Mouse (Mus musculus): ENCODE data around the gene Fgfr2. TPM values are rescaled to one million over a fixed set of nuclear protein-coding genes. Genes with fewer than 3 reads are reported as not detected.
"Not testable (repeated sequence)": the region's sequence is repeated elsewhere in the genome, so short reads cannot be mapped to it uniquely, and the experiment has no call there.

The Fgfr2 gene
- polyA plus RNA-seq, 1 experiment from 2014 or later = 110 TPM

DNA sequence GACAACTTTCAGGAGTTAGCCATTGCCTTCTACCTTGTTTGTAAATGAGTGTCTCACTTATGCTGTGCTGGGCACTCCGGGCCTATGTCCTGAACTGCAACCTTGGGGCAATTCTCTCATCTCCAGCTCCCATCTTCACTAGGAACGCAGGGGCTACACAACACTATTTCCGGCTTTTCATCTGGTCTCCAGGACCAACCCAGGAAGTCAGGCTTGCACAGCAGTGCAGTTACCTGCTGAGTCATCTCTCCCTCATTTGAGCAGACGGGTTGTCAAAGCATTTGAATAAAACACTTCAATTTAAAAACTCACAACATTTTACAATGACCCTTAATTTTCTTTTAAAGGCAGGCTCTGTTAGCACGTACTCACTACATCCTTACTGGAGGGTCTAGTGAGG lies 2612.9 kb downstream of the Fgfr2 start:
- DNase-seq (ENCODE audit: low spot score) = no peak
- 92% methylated on average over 5 of the region's 5 CpGs for WGBS
- Histone ChIP-seq H3K9ac (replicated peaks; ENCODE audit: low read depth) (no peak overlapping the region), H3K36me3 (ENCODE audit: insufficient read depth, low read length) (peaks cover 23% of the 10 kb centered on the region), H3K4me3 (ENCODE audit: low read depth, low read length) (no peak overlapping the region), H3K4me1 (ENCODE audit: insufficient read depth, low read depth, low read length) (no peaks in the 10 kb centered on the region), H3K27me3 (replicated peaks; ENCODE audit: insufficient read depth, low read length) (no peaks in the 10 kb centered on the region), H3K4me2 (replicated peaks; ENCODE audit: low read depth, low read length) (no peak overlapping the region), H3K9me3 (ENCODE audit: low read length) (no peaks in the 10 kb centered on the region), H3K27ac (ENCODE audit: low read length) (no peak overlapping the region)
- ATAC-seq = no peak
- TF ChIP-seq CTCF (IDR thresholded peaks at IDR 0.05) (no peak), EP300 (IDR thresholded peaks at IDR 0.05) (no peak)

DNA sequence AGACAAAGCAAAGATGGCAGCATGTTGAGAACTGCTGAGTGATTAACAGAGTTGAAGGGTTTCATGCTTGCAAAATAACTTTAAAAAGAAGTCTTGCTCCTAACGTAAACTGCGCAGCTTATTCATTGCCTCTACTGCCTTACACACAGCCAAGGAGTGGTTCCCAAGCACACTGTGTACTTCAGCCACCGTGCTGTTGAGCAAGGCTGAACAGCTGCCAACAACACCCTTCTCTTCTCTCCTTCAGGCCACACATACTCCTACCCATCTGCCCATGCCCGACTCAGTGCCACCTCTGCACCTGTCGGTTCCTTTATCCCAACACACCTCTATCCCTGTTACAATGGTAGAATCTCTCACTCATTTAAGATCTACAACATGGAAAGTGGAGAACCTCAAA lies 2620.1 kb downstream of the Fgfr2 start:
- DNase-seq (ENCODE audit: low spot score) = peak; percentile 44
- no peak overlapping the region for H3K9ac ChIP-seq (replicated peaks; ENCODE audit: low read depth)
- H3K4me2 ChIP-seq (replicated peaks; ENCODE audit: low read depth, low read length) = no peak overlapping the region
- H3K36me3 ChIP-seq (ENCODE audit: insufficient read depth, low read length) = peaks cover 20% of the 10 kb centered on the region
- H3K4me3 ChIP-seq (ENCODE audit: low read depth, low read length) = no peak overlapping the region
- TF ChIP-seq CTCF (IDR thresholded peaks at IDR 0.05) (no peak), EP300 (IDR thresholded peaks at IDR 0.05) (no peak)
- no peak overlapping the region for H3K27ac ChIP-seq (ENCODE audit: low read length)
- 76% methylated on average over 5 of the region's 5 CpGs for WGBS
- no peaks in the 10 kb centered on the region for H3K4me1 ChIP-seq (ENCODE audit: insufficient read depth, low read depth, low read length)
- no peaks in the 10 kb centered on the region for H3K27me3 ChIP-seq (replicated peaks; ENCODE audit: insufficient read depth, low read length)
- ATAC-seq = peak; percentile 65
- H3K9me3 ChIP-seq (ENCODE audit: low read length) = no peaks in the 10 kb centered on the region

DNA sequence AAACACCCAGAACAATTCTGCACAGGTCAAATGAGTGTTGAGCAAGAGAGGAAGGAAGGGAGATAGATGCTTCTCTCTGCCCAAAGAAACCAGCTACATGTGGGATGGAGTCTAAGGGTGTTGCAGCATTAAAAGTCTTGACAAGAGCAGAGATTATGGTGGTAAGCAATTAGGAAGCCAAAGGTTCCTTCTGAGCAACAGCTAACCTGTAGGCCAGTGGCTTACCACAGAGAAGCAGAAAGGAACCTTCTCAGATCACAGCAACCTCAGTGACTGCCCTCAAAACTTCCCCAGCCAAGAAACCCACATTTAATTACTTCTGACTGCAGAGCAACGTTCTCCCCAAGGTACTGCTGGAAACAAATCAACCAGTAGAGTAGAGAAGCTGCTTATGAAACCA lies 2621.7 kb downstream of the Fgfr2 start:
- ATAC-seq (no peak), DNase-seq (ENCODE audit: low spot score) (no peak)
- Histone ChIP-seq H3K27ac (ENCODE audit: low read length) (no peak overlapping the region), H3K4me1 (ENCODE audit: insufficient read depth, low read depth, low read length) (no peaks in the 10 kb centered on the region), H3K9me3 (ENCODE audit: low read length) (no peaks in the 10 kb centered on the region), H3K4me2 (replicated peaks; ENCODE audit: low read depth, low read length) (no peak overlapping the region), H3K4me3 (ENCODE audit: low read depth, low read length) (no peak overlapping the region), H3K9ac (replicated peaks; ENCODE audit: low read depth) (no peak overlapping the region), H3K36me3 (ENCODE audit: insufficient read depth, low read length) (peaks cover 12% of the 10 kb centered on the region; the same call in 1 of the 2 replicates), H3K27me3 (replicated peaks; ENCODE audit: insufficient read depth, low read length) (no peaks in the 10 kb centered on the region)
- 71% methylated on average over 1 of the region's 1 CpGs for WGBS
- TF ChIP-seq CTCF (IDR thresholded peaks at IDR 0.05) (no peak), EP300 (IDR thresholded peaks at IDR 0.05) (no peak)

DNA sequence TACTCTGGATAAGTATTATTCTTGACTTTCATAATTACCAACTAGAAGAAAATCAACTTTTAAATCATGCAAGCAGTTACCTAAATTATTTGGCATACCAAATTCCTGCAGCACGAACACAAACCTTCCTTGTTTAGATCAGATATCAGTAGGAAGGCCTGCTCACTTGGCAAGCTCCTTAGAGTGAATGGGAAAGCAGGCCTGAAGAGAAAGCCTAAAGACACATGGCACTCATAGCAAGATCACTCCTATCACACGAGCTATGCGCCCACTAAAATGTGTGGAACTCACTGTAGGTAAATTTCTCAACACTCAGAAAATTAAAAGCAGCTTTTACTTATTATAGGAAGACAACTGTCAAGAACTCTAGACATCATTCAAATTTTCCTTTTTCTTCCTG lies 2629.8 kb downstream of the Fgfr2 start:
- Histone ChIP-seq H3K27ac (ENCODE audit: low read length) (no peak overlapping the region), H3K36me3 (ENCODE audit: insufficient read depth, low read length) (no peaks in the 10 kb centered on the region), H3K4me3 (ENCODE audit: low read depth, low read length) (no peak overlapping the region), H3K9me3 (ENCODE audit: low read length) (no peaks in the 10 kb centered on the region), H3K27me3 (replicated peaks; ENCODE audit: insufficient read depth, low read length) (no peaks in the 10 kb centered on the region), H3K4me1 (ENCODE audit: insufficient read depth, low read depth, low read length) (no peaks in the 10 kb centered on the region), H3K4me2 (replicated peaks; ENCODE audit: low read depth, low read length) (no peak overlapping the region), H3K9ac (replicated peaks; ENCODE audit: low read depth) (no peak overlapping the region)
- ATAC-seq (no peak), DNase-seq (ENCODE audit: low spot score) (no peak)
- TF ChIP-seq CTCF (IDR thresholded peaks at IDR 0.05) (no peak), EP300 (IDR thresholded peaks at IDR 0.05) (no peak)
- 72% methylated on average over 3 of the region's 3 CpGs for WGBS

DNA sequence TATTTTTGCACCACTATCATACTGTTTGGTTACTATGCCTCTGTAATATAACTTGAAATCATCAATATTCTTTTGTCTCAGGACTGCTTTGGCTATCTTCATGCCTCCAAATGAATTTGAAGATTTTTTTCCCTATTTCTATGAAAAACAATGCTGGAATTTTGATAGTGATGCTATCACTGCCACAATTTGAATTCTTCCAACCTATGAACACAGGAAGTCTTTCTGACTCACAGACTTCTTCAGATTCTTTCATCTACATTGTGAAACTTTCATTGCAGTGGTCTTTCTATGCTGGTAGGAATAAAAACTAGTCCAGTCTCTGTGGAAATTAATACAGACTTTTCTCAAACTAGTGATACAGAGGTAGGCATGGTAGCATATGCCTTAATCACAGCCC lies 2631.1 kb downstream of the Fgfr2 start:
- Histone ChIP-seq H3K4me1 (ENCODE audit: insufficient read depth, low read depth, low read length) (no peaks in the 10 kb centered on the region), H3K9me3 (ENCODE audit: low read length) (no peaks in the 10 kb centered on the region), H3K36me3 (ENCODE audit: insufficient read depth, low read length) (no peaks in the 10 kb centered on the region), H3K4me2 (replicated peaks; ENCODE audit: low read depth, low read length) (no peak overlapping the region), H3K27me3 (replicated peaks; ENCODE audit: insufficient read depth, low read length) (no peaks in the 10 kb centered on the region), H3K27ac (ENCODE audit: low read length) (no peak overlapping the region), H3K9ac (replicated peaks; ENCODE audit: low read depth) (no peak overlapping the region), H3K4me3 (ENCODE audit: low read depth, low read length) (no peak overlapping the region)
- no peak for DNase-seq (ENCODE audit: low spot score)
- no peak for ATAC-seq
- TF ChIP-seq CTCF (IDR thresholded peaks at IDR 0.05) (no peak), EP300 (IDR thresholded peaks at IDR 0.05) (no peak)

DNA sequence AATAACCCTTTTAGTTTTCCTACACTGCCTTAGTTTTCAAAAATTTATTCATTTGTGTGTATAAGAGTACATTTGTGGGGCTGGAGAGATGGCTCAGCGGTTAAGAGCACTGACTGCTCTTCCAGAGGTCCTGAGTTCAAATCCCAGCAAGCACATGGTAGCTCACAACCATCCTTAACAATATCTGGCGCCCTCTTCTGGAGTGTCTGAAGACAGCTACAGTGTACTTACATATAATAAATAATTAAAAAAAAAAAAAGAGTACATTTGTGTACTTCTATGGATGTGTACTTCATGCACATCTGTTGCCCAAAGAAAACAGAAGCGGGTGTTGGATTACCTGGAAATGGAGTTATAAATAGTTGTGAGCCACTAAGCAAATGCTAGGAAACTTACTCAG lies 2644.1 kb downstream of the Fgfr2 start:
- not testable (repeated sequence) for H3K4me1 ChIP-seq (ENCODE audit: insufficient read depth, low read depth, low read length)
- WGBS = 82% methylated on average over 3 of the region's 3 CpGs

DNA sequence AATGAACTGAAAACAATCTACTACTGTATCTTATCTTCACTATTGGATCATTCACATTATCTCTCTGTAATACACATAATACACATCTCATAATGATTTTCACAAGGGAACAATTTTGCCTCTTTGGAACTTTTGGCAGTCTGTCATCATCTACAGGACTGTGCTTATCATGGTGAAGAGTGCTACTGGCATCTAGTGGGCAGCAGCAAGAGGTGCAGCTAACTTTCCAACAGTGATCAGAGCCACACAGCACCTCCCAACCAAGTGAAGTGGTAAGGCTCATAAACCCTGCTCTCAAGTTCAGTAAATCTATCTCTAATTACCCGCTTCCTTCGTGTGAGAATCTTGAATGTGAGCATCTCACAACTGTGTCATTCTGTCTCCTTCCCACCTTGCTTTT lies 2647.2 kb downstream of the Fgfr2 start:
- H3K4me2 ChIP-seq (replicated peaks; ENCODE audit: low read depth, low read length) = no peak overlapping the region
- H3K4me3 ChIP-seq (ENCODE audit: low read depth, low read length) = no peak overlapping the region
- ATAC-seq (peak; percentile 71), DNase-seq (ENCODE audit: low spot score) (peak; percentile 83)
- no peak overlapping the region for H3K27ac ChIP-seq (ENCODE audit: low read length)
- H3K9ac ChIP-seq (replicated peaks; ENCODE audit: low read depth) = no peak overlapping the region
- H3K27me3 ChIP-seq (replicated peaks; ENCODE audit: insufficient read depth, low read length) = no peaks in the 10 kb centered on the region
- H3K36me3 ChIP-seq (ENCODE audit: insufficient read depth, low read length) = peaks cover 3% of the 10 kb centered on the region
- no peak for TF ChIP-seq EP300 (IDR thresholded peaks at IDR 0.05)
- TF ChIP-seq CTCF (IDR thresholded peaks at IDR 0.05) = peak; percentile 97
- no peaks in the 10 kb centered on the region for H3K9me3 ChIP-seq (ENCODE audit: low read length)
- no peaks in the 10 kb centered on the region for H3K4me1 ChIP-seq (ENCODE audit: insufficient read depth, low read depth, low read length)
- 31% methylated on average over 2 of the region's 2 CpGs for WGBS

More for the DNA sequence above, 2644.1 kb downstream of the Fgfr2 start:
- H3K27ac ChIP-seq (ENCODE audit: low read length); H3K4me3 ChIP-seq (ENCODE audit: low read depth, low read length); H3K4me2 ChIP-seq (replicated peaks; ENCODE audit: low read depth, low read length); H3K36me3 ChIP-seq (ENCODE audit: insufficient read depth, low read length); H3K9me3 ChIP-seq (ENCODE audit: low read length); ATAC-seq; DNase-seq (ENCODE audit: low spot score); H3K27me3 ChIP-seq (replicated peaks; ENCODE audit: insufficient read depth, low read length); H3K9ac ChIP-seq (replicated peaks; ENCODE audit: low read depth): not testable (repeated sequence)
